14 mouse cellular contexts compared by ENCODE assay signal in the genomic region with DNA sequence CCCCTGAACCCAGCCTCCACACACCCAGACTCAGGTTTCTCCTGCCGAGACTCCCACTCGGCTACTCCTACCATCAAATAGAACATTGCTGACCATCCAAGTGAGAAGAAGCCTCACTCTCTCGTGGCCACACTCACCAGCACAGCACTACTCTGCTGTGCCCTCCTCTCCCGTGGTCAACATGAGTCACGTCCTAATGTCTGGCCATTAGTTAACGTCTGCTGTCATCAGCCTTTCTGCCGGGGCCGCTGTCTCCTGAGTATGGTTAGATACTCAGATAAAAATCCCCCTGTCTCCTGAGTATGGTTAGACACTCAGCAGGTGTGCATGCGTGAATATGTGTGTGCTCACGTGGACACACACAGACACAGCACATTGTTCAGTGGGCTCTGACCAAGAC. TPM values are rescaled to one million over a fixed set of nuclear protein-coding genes. Genes with fewer than 3 reads are reported as not detected.
DNase-seq lines count a peak whose midpoint lies in the region; ATAC-seq and TF ChIP-seq lines count a peak whose summit lies in the region.
"Had no signal": no experiment of that assay in that cellular context is flagged by ENCODE, and none has a peak within 500 bp of the region (broad histone marks: within the 10 kb centered on the region; RNA-seq: fewer than 3 reads in every experiment).

No protein-coding gene starts in this region.

- no peaks in the 10 kb centered on the region for H3K9me3 ChIP-seq in heart, embryonic 14.5 days (ENCODE audit: control insufficient read depth, low read length)
- no peaks in the 10 kb centered on the region for H3K9me3 ChIP-seq in lung, embryonic 16.5 days (ENCODE audit: control insufficient read depth, low read length)
- no peaks in the 10 kb centered on the region for H3K9me3 ChIP-seq in stomach, embryonic 16.5 days (replicated peaks; ENCODE audit: control insufficient read depth, low read length)
- H3K9me3 ChIP-seq: G1E; hindbrain, embryonic 15.5 days; midbrain, embryonic 10.5 days had no signal

- 15% methylated on average over 10 of the region's 10 CpGs for WGBS in heart, embryonic 14.5 days
- 48% methylated on average over 10 of the region's 10 CpGs for WGBS in lung, embryonic 16.5 days
- WGBS in lung, adult 2 months: 59% methylated on average over 10 of the region's 10 CpGs
- 45% methylated on average over 10 of the region's 10 CpGs for WGBS in stomach, embryonic 16.5 days

- no peak for TF ChIP-seq POLR2A in lung, adult 2 months (IDR thresholded peaks at IDR 0.05; ENCODE audit: borderline replicate concordance, extremely low read depth, low read depth, low read length)

- no peaks in the 10 kb centered on the region for H3K27me3 ChIP-seq in heart, embryonic 14.5 days (ENCODE audit: control insufficient read depth, insufficient read depth, low read length)
- H3K27me3 ChIP-seq in lung, embryonic 16.5 days (ENCODE audit: control insufficient read depth, insufficient read depth, low read depth, low read length): no peaks in the 10 kb centered on the region
- no peaks in the 10 kb centered on the region for H3K27me3 ChIP-seq in stomach, embryonic 16.5 days (ENCODE audit: control insufficient read depth, insufficient read depth, low read length)

- TF ChIP-seq CTCF in lung, adult 2 months (IDR thresholded peaks at IDR 0.05; ENCODE audit: insufficient read depth, low read length): no peak

- peaks cover 74 to 85% of the 10 kb centered on the region in 2 experiments for H3K4me1 ChIP-seq in heart, embryonic 14.5 days (ENCODE audit: control insufficient read depth in 2 of 2, insufficient read depth in 2 of 2, low read length in 2 of 2)
- peaks cover 43% of the 10 kb centered on the region for H3K4me1 ChIP-seq in lung, embryonic 16.5 days (replicated peaks; ENCODE audit: control insufficient read depth, insufficient read depth, low read length)
- H3K4me1 ChIP-seq in lung, adult 2 months (ENCODE audit: control insufficient read depth, insufficient read depth, low read length): no peaks in the 10 kb centered on the region; the same call in 1 of the 2 replicates
- peaks cover 5% of the 10 kb centered on the region for H3K4me1 ChIP-seq in brown adipose tissue, adult 24 weeks (ENCODE audit: control insufficient read depth, insufficient read depth, insufficient read length, low read length)
- peaks cover 78% of the 10 kb centered on the region for H3K4me1 ChIP-seq in stomach, embryonic 16.5 days (ENCODE audit: control insufficient read depth, insufficient read depth, low read length)

- H3K4me2 ChIP-seq in heart, embryonic 14.5 days (ENCODE audit: low read length): peak overlapping the region; percentile 48
- no peak overlapping the region for H3K4me2 ChIP-seq in lung, embryonic 16.5 days (ENCODE audit: low read depth, low read length)
- 0 out of 2 replicates have a peak overlapping the region, but pooled peaks have one; percentile 7 for H3K4me2 ChIP-seq in stomach, embryonic 16.5 days (ENCODE audit: low read depth, low read length)
- H3K4me2 ChIP-seq: hindbrain, embryonic 15.5 days; liver, embryonic 11.5 days had no signal

- peak overlapping the region; percentile 59 for H3K9ac ChIP-seq in heart, embryonic 14.5 days (ENCODE audit: low read length)
- 0 out of 2 replicates have a peak overlapping the region, but pooled peaks have one; percentile 22 for H3K9ac ChIP-seq in lung, embryonic 16.5 days (ENCODE audit: low read length)
- peak overlapping the region; percentile 28; the same call in 1 of the 2 replicates for H3K9ac ChIP-seq in stomach, embryonic 16.5 days (ENCODE audit: low read length)
- H3K9ac ChIP-seq: hindbrain, embryonic 15.5 days had no signal

- DNase-seq in heart, postnatal 4 days: no peak
- DNase-seq in lung, adult 2 months: no peak
- DNase-seq in frontal cortex, postnatal 25 days (ENCODE audit: low spot score in 2 of 2): no peak
- no peak for DNase-seq in right cerebral cortex, postnatal 25 days
- DNase-seq: cerebellum, postnatal 25 days; thymus, adult 18-20 months had no signal

- ATAC-seq in heart, embryonic 14.5 days (ENCODE audit: insufficient number of reproducible peaks, insufficient read depth, low FRiP score, low read depth): no peak
- no peak for ATAC-seq in lung, embryonic 16.5 days (ENCODE audit: low read depth)
- ATAC-seq in stomach, embryonic 16.5 days (ENCODE audit: insufficient read depth, low FRiP score): no peak

- H3K36me3 ChIP-seq in heart, embryonic 14.5 days (ENCODE audit: control insufficient read depth, insufficient read depth, low read length): peaks cover 15% of the 10 kb centered on the region
- no peaks in the 10 kb centered on the region for H3K36me3 ChIP-seq in lung, embryonic 16.5 days (ENCODE audit: control insufficient read depth, insufficient read depth, low read length)
- H3K36me3 ChIP-seq in stomach, embryonic 16.5 days (ENCODE audit: control insufficient read depth, insufficient read depth, low read length): no peaks in the 10 kb centered on the region
- H3K36me3 ChIP-seq: G1E; hindbrain, embryonic 15.5 days; midbrain, embryonic 10.5 days had no signal

- H3K4me3 ChIP-seq in heart, embryonic 14.5 days (ENCODE audit: control insufficient read depth in 1 of 2, insufficient read depth in 1 of 2, low read depth in 1 of 2, low read length in 2 of 2): no peak overlapping the region
- no peak overlapping the region for H3K4me3 ChIP-seq in lung, embryonic 16.5 days (ENCODE audit: low read length)
- H3K4me3 ChIP-seq in lung, adult 2 months (replicated peaks; ENCODE audit: extremely low read depth, low read depth, low read length): no peak overlapping the region
- no peak overlapping the region for H3K4me3 ChIP-seq in brown adipose tissue, adult 24 weeks (ENCODE audit: insufficient read depth, low read depth, low read length)
- no peak overlapping the region for H3K4me3 ChIP-seq in stomach, embryonic 16.5 days (replicated peaks; ENCODE audit: low read length)
- H3K4me3 ChIP-seq: hindbrain, embryonic 15.5 days; midbrain, embryonic 10.5 days had no signal

- H3K27ac ChIP-seq in heart, embryonic 14.5 days (replicated peaks in 1 of 2; ENCODE audit: control insufficient read depth in 1 of 2, insufficient read depth in 1 of 2, low read depth in 2 of 2, low read length in 2 of 2): peak overlapping the region; percentile 74 to 89
- H3K27ac ChIP-seq in lung, embryonic 16.5 days (ENCODE audit: low read length): 0 out of 2 replicates have a peak overlapping the region, but pooled peaks have one; percentile 3
- H3K27ac ChIP-seq in brown adipose tissue, adult 24 weeks (replicated peaks; ENCODE audit: low read depth, low read length): peak overlapping the region; percentile 27; the same call in 1 of the 2 replicates
- peak overlapping the region; percentile 71 for H3K27ac ChIP-seq in stomach, embryonic 16.5 days (ENCODE audit: low read length)
- H3K27ac ChIP-seq: hindbrain, embryonic 15.5 days; midbrain, embryonic 10.5 days had no signal

RNA-seq across cellular contexts. Expression of a gene that starts 5.9 kb away (rescaled TPM):
- 23.0 and 24.3 TPM in 2 replicates for polyA plus RNA-seq in heart, embryonic 14.5 days (2014; fragmentation: Nextera tagmentation; extraction: Ambion mirVana)
- total RNA-seq in heart, postnatal 4 days (2021): 10 to 100 TPM; 55.6 to 56.6 TPM
- 23.9 and 26.5 TPM in 2 replicates for polyA plus RNA-seq in lung, embryonic 16.5 days (2015; fragmentation: Nextera tagmentation; extraction: Ambion mirVana)
- 19.5 and 21.2 TPM in 2 replicates for polyA plus RNA-seq in lung, adult 2 months (2012; rRNA removed)
- 21.4 and 26.0 TPM in 2 replicates for polyA plus RNA-seq in brown adipose tissue, adult 24 weeks (2012; ENCODE audit: insufficient read depth, insufficient read length, missing spikeins)
- 24.0 and 28.1 TPM in 2 replicates for polyA plus RNA-seq in stomach, embryonic 16.5 days (2015; fragmentation: Nextera tagmentation; extraction: Ambion mirVana)
- polyA plus RNA-seq: G1E had no signal

RNA-seq across cellular contexts. Expression of a gene that starts 6.3 kb away (rescaled TPM):
- polyA plus RNA-seq in heart, embryonic 14.5 days (2014; fragmentation: Nextera tagmentation; extraction: Ambion mirVana): 0.50 and 0.72 TPM in 2 replicates
- total RNA-seq in heart, postnatal 4 days (2021): under 1 TPM in 1 of 2 experiments, not detected in 1; 0.43 TPM
- polyA plus RNA-seq in lung, embryonic 16.5 days (2015; fragmentation: Nextera tagmentation; extraction: Ambion mirVana): 0.20 and 1.1 TPM in 2 replicates
- 1.7 and 1.8 TPM in 2 replicates for polyA plus RNA-seq in lung, adult 2 months (2012; rRNA removed)
- polyA plus RNA-seq in brown adipose tissue, adult 24 weeks (2012; ENCODE audit: insufficient read depth, insufficient read length, missing spikeins): 19.3 and 37.5 TPM in 2 replicates
- 1.2 and 1.3 TPM in 2 replicates for polyA plus RNA-seq in stomach, embryonic 16.5 days (2015; fragmentation: Nextera tagmentation; extraction: Ambion mirVana)
- total RNA-seq: G1E had no signal
- polyA plus RNA-seq: G1E; liver, embryonic 11.5 days; midbrain, embryonic 10.5 days had no signal

RNA-seq across cellular contexts. Expression of a gene that starts 57.4 kb away (rescaled TPM):
- polyA plus RNA-seq in heart, embryonic 14.5 days (2014; fragmentation: Nextera tagmentation; extraction: Ambion mirVana): 5.5 and 5.9 TPM in 2 replicates
- total RNA-seq in heart, postnatal 4 days (2021): 10 to 100 TPM; 11.7 to 13.9 TPM
- 11.8 and 12.2 TPM in 2 replicates for polyA plus RNA-seq in lung, embryonic 16.5 days (2015; fragmentation: Nextera tagmentation; extraction: Ambion mirVana)
- 22.4 and 23.6 TPM in 2 replicates for polyA plus RNA-seq in lung, adult 2 months (2012; rRNA removed)
- 5.9 and 6.8 TPM in 2 replicates for polyA plus RNA-seq in brown adipose tissue, adult 24 weeks (2012; ENCODE audit: insufficient read depth, insufficient read length, missing spikeins)
- polyA plus RNA-seq in stomach, embryonic 16.5 days (2015; fragmentation: Nextera tagmentation; extraction: Ambion mirVana): 12.9 and 13.1 TPM in 2 replicates

Comparison
In these comparisons a context has a peak if more than half of its experiments do, and no peak if none do; other contexts are left out.
1. H3K27ac ChIP-seq: peak in every context shown above with its lines; median percentile 82 in heart, embryonic 14.5 days; 71 in stomach, embryonic 16.5 days; 27 in brown adipose tissue, adult 24 weeks; 3 in lung, embryonic 16.5 days.